Mouse (Mus musculus) kidney, embryonic 14.5 days (tissue): ENCODE measurements around the gene Nr2c2. TPM values are rescaled to one million over a fixed set of nuclear protein-coding genes. Genes with fewer than 3 reads are reported as not detected.

Source experiments
- ATAC-seq: fragments of 200-750 bp; cut with Nextera tagmentation; 2 replicates; pipeline ENCODE4 v1.8.0; 2017; ENCODE audit warnings: moderate number of reproducible peaks, mild to moderate bottlenecking, moderate TSS enrichment, moderate library complexity; ENCODE audit not compliant: low FRiP score, low TSS enrichment
- H3K27ac ChIP-seq: fragments of 300-500 bp; sonication (generic); 2 replicates; pipeline ENCODE4 v1.5.1; 2014; ENCODE audit warnings: low read depth, mild to moderate bottlenecking, low read length, moderate library complexity, mixed read lengths
- H3K27me3 ChIP-seq: fragments of 300-500 bp; sonication (generic); 2 replicates; pipeline ENCODE4 v1.6.1; 2014; ENCODE audit warnings: mild to moderate bottlenecking, low read length; ENCODE audit not compliant: control insufficient read depth, insufficient read depth
- H3K36me3 ChIP-seq: fragments of 300-500 bp; sonication (generic); 2 replicates; pipeline ENCODE4 v1.6.1; 2014; ENCODE audit warnings: low read length, mixed read lengths; ENCODE audit not compliant: control insufficient read depth, insufficient read depth
- H3K4me1 ChIP-seq: fragments of 300-500 bp; sonication (generic); 2 replicates; pipeline ENCODE4 v1.6.1; 2014; ENCODE audit warnings: low read length, mixed read lengths; ENCODE audit not compliant: control insufficient read depth, insufficient read depth
- H3K4me2 ChIP-seq: fragments of 300-500 bp; sonication (generic); replicated peaks from 2 replicates; pipeline ENCODE4 v1.6.1; 2014; ENCODE audit warnings: low read depth, mild to moderate bottlenecking, low read length
- H3K4me3 ChIP-seq: fragments of 300-500 bp; sonication (generic); 2 replicates; pipeline ENCODE4 v1.5.1; 2014; ENCODE audit warnings: mild to moderate bottlenecking, low read length
- H3K9ac ChIP-seq: fragments of 300-500 bp; sonication (generic); 2 replicates; pipeline ENCODE4 v1.6.1; 2014; ENCODE audit warnings: low read depth, mild to moderate bottlenecking, low read length, moderate library complexity
- H3K9me3 ChIP-seq: fragments of 300-500 bp; sonication (generic); 2 replicates; pipeline ENCODE4 v1.6.1; 2016; ENCODE audit warnings: low read length; ENCODE audit not compliant: control insufficient read depth
- WGBS: fragments of 180-500 bp; shearing (Covaris S2); extraction: QIAGEN DNeasy Blood & Tissue Kit; methylation state at CpG from one replicate; pipeline ENCODE4 v1.1.7; 2014; 5-methylcytosine and 5-hydroxymethylcytosine counted together
- polyA plus RNA-seq: library from polyadenylated mRNA; unstranded; fragments of >200 nt; fragmentation: Nextera tagmentation; extraction: Ambion mirVana; gene quantifications from 2 replicates; pipeline ENCODE4 v1.2.1, GENCODE M21; 2014

Gene Nr2c2
- polyA plus RNA-seq, result 19.4 and 25.4 TPM in 2 replicates

GRCm38 (mm10) chr6:92091130-92091591 lies at the start of gene Nr2c2:
Nr2c2 (plus strand) TSS chr6:92091390.
- under 1% methylated on average over 38 of the region's 58 CpGs for WGBS
- Histone ChIP-seq H3K9me3 (no peaks in the 10 kb centered on the region), H3K9ac (peak within 1 kb of the TSS; percentile 99), H3K4me2 (peak within 1 kb of the TSS; percentile 79), H3K36me3 (no peaks in the 10 kb centered on the region), H3K4me1 (peaks cover 33% of the 10 kb centered on the region), H3K27me3 (no peaks in the 10 kb centered on the region), H3K4me3 (peak within 1 kb of the TSS; percentile 95), H3K27ac (peak within 1 kb of the TSS; percentile 100)
- ATAC-seq, result peak; percentile 57

- Histone ChIP-seq H3K9me3 (no peaks in the 10 kb centered on the region), H3K4me2 (no peak overlapping the region), H3K9ac (no peak overlapping the region), H3K27ac (no peak overlapping the region), H3K4me1 (no peaks in the 10 kb centered on the region), H3K4me3 (no peak overlapping the region), H3K27me3 (no peaks in the 10 kb centered on the region), H3K36me3 (no peaks in the 10 kb centered on the region)
- no peak for ATAC-seq
- 90% methylated on average over 4 of the region's 4 CpGs for WGBS
These were observed 49.1 kb upstream of the Nr2c2 start for GRCm38 (mm10) chr6:92042055-92042454.

GRCm38 (mm10) chr6:92042850-92043249 lies 48.3 kb upstream of the Nr2c2 start:
- Histone ChIP-seq H3K9me3 (no peaks in the 10 kb centered on the region), H3K27ac (no peak overlapping the region), H3K4me2 (no peak overlapping the region), H3K27me3 (no peaks in the 10 kb centered on the region), H3K9ac (no peak overlapping the region), H3K4me1 (no peaks in the 10 kb centered on the region), H3K4me3 (no peak overlapping the region), H3K36me3 (no peaks in the 10 kb centered on the region)
- 91% methylated on average over 1 of the region's 1 CpGs for WGBS
- ATAC-seq, result no peak

- no peak overlapping the region for H3K4me2 ChIP-seq
- H3K27ac ChIP-seq, result no peak overlapping the region
- no peak overlapping the region for H3K9ac ChIP-seq
- no peaks in the 10 kb centered on the region for H3K4me1 ChIP-seq
- H3K27me3 ChIP-seq, result no peaks in the 10 kb centered on the region
- H3K36me3 ChIP-seq, result no peaks in the 10 kb centered on the region
- H3K9me3 ChIP-seq, result no peaks in the 10 kb centered on the region
- H3K4me3 ChIP-seq, result no peak overlapping the region
- 63% methylated on average over 2 of the region's 2 CpGs for WGBS
- no peak for ATAC-seq
These were observed 33.4 kb upstream of the Nr2c2 start for GRCm38 (mm10) chr6:92057768-92058167.

GRCm38 (mm10) chr6:92061725-92062124 lies 29.5 kb upstream of the Nr2c2 start:
- Histone ChIP-seq H3K27ac (no peak overlapping the region), H3K27me3 (no peaks in the 10 kb centered on the region), H3K36me3 (no peaks in the 10 kb centered on the region), H3K4me1 (no peaks in the 10 kb centered on the region), H3K4me2 (no peak overlapping the region), H3K9me3 (no peaks in the 10 kb centered on the region), H3K9ac (no peak overlapping the region), H3K4me3 (no peak overlapping the region)
- 60% methylated on average over 5 of the region's 5 CpGs for WGBS
- no peak for ATAC-seq

- Histone ChIP-seq H3K36me3 (no peaks in the 10 kb centered on the region), H3K27me3 (no peaks in the 10 kb centered on the region), H3K4me2 (no peak overlapping the region), H3K9me3 (no peaks in the 10 kb centered on the region), H3K4me3 (no peak overlapping the region), H3K9ac (no peak overlapping the region), H3K4me1 (no peaks in the 10 kb centered on the region), H3K27ac (no peak overlapping the region)
- no peak for ATAC-seq
- 71% methylated on average over 2 of the region's 2 CpGs for WGBS
These were observed 27.7 kb upstream of the Nr2c2 start for GRCm38 (mm10) chr6:92063452-92063851.

GRCm38 (mm10) chr6:92064101-92064500 lies 27.1 kb upstream of the Nr2c2 start:
- Histone ChIP-seq H3K4me2 (no peak overlapping the region), H3K9me3 (no peaks in the 10 kb centered on the region), H3K27ac (no peak overlapping the region), H3K36me3 (no peaks in the 10 kb centered on the region), H3K27me3 (no peaks in the 10 kb centered on the region), H3K4me1 (no peaks in the 10 kb centered on the region), H3K9ac (no peak overlapping the region), H3K4me3 (no peak overlapping the region)
- ATAC-seq, result no peak
- WGBS, result 83% methylated on average over 10 of the region's 10 CpGs

GRCm38 (mm10) chr6:92065721-92066496 lies 25.3 kb upstream of the Nr2c2 start:
- Histone ChIP-seq H3K4me2 (no peak overlapping the region), H3K9me3 (no peaks in the 10 kb centered on the region), H3K27me3 (no peaks in the 10 kb centered on the region), H3K36me3 (no peaks in the 10 kb centered on the region), H3K27ac (no peak overlapping the region), H3K4me1 (no peaks in the 10 kb centered on the region), H3K4me3 (no peak overlapping the region), H3K9ac (no peak overlapping the region)
- peak; percentile 73; the same call in 1 of the 2 replicates for ATAC-seq
- 54% methylated on average over 12 of the region's 12 CpGs for WGBS

GRCm38 (mm10) chr6:92067146-92067790 lies 23.9 kb upstream of the Nr2c2 start:
- H3K4me2 ChIP-seq, result no peak overlapping the region
- H3K4me3 ChIP-seq, result no peak overlapping the region
- WGBS, result 41% methylated on average over 16 of the region's 16 CpGs
- H3K27me3 ChIP-seq, result no peaks in the 10 kb centered on the region
- no peaks in the 10 kb centered on the region for H3K4me1 ChIP-seq
- ATAC-seq, result peak; percentile 86
- H3K27ac ChIP-seq, result no peak overlapping the region
- H3K9ac ChIP-seq, result 0 out of 2 replicates have a peak overlapping the region, but pooled peaks have one; percentile 23
- H3K9me3 ChIP-seq, result no peaks in the 10 kb centered on the region
- no peaks in the 10 kb centered on the region for H3K36me3 ChIP-seq
